Mouse (Mus musculus) liver (tissue): ENCODE results near the gene Ankrd26.
"Not testable (repeated sequence)": the region's sequence is repeated elsewhere in the genome, so short reads cannot be mapped to it uniquely, and the experiment has no call there.

Experiments
- DNase-seq: peaks from one replicate; pipeline ENCODE4 v3.0.0-alpha.2; 2020; ENCODE audit warnings: mixed read lengths

Gene Ankrd26

DNA sequence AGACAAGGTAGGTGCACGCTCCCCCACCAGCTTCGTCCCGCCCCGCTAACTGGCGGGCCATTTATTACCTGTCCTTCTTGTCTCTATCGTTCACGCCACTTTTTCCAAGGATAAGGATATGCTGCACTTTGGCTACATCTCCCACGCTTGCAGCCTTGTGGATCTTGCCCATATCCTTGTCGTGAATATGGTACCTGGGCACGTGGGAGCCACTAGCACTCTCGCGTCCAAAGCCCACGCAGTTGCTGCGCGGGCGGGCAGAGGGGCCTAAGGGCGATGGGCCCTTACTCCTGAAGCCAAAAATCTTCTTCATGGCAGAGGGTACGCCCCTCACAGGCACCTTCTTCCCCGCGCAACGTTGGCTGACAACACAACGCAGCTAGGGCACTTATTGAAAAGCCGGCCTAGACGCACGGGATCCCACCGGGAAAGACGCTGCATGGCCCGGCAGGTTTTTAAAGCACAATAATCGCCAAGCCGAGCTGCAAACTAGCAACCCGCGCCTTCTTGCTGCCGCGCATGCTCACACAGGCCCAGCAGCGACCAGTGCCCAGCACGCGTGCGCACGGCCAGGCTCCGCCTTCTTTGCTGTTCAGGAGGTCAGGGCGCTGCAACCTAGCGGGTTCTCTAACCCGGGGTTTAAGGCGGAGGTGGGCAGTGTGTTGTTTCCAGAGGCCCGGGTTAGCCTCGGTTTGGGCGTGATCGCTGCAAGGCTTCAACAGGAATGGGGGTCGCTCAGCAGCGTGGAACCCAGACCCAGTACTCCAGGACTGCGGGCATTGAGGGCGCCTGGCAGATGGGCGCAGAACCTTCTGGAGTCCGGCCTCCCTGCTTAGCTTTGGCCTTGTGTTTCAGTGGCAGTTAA lies at the start of gene Ankrd26:
Gene Ankrd26, minus strand, starts transcription at position 482 of the 865 bp plus-strand sequence.
- peak; percentile 95 for DNase-seq

DNA sequence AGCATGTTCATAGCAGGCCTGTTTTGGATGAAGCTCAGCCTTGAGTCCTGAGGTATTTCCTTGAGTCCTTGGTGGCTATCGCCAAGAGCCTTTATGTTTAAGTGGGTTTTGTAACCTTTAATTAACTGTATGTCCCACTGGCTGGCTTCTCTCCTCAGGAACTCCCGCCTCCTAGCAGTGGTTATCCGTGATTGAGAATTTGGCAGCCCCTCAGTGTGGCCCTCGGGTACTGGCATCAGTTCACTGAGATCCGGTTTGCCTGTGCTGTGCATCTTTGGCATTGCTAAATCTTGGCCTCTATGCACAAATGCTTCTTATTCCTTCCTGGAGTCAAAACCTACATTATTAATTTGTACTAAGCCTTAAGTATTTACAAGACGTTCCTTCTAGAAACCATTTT lies 46.9 kb upstream of the Ankrd26 start:
- no peak for DNase-seq

DNA sequence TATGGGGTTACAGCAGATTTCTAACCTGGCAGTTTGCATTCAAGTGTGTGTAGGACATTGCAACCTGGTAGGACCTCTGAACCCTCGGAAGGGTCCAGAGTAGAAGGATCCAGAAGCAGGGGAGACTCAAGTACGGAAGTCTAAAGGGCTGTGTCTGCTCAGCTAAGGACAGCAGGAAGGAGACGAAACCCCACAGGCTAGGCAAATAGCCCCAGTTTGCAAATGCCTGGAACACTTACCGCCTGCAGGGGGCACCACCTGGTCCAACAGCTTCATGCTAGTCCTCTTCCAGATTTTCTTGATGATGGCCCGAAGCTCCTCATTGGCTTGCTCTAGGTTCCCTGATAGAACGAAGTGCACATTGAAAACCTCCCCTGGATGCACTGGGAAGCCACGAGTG lies 43.9 kb upstream of the Ankrd26 start:
- DNase-seq: no peak

DNA sequence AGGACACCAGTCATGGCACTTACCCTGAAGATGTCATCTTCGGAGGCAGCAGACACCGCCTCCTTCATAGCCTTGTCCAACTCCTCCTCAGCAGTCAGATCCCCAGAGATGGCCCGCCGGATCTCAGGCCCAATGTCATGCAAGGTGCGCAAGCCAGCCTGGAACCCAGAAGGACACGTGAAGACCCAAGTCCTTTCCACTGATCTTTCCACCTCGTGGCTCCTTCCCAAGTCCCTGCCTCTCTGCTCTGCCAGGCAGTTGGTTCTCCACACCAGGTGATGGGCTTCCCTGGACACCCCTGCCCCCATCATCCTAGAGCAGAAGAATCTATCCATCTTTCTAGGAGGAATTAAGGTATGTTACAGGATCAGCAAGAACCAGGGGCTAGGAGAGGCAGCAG lies 41.8 kb upstream of the Ankrd26 start:
- DNase-seq: no peak

DNA sequence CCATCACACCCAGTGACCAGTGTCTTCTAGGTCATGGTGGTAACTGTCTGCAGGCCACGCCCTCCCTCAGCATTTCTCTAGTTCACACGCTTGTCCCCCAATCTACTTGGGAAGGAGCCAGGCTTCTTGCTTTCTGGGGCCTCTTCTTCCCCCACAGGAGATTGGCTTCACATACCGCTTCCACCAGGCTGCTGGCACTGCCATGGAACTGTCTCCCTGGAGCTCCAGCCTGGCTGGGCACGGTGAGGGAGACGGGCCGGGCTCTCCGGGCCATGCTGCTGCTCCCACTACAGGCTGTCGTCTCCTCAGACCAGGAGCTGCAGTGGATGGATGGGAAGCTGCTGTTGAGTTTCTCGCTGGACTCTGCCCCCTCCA lies 33.6 kb upstream of the Ankrd26 start:
- DNase-seq: no peak

DNA sequence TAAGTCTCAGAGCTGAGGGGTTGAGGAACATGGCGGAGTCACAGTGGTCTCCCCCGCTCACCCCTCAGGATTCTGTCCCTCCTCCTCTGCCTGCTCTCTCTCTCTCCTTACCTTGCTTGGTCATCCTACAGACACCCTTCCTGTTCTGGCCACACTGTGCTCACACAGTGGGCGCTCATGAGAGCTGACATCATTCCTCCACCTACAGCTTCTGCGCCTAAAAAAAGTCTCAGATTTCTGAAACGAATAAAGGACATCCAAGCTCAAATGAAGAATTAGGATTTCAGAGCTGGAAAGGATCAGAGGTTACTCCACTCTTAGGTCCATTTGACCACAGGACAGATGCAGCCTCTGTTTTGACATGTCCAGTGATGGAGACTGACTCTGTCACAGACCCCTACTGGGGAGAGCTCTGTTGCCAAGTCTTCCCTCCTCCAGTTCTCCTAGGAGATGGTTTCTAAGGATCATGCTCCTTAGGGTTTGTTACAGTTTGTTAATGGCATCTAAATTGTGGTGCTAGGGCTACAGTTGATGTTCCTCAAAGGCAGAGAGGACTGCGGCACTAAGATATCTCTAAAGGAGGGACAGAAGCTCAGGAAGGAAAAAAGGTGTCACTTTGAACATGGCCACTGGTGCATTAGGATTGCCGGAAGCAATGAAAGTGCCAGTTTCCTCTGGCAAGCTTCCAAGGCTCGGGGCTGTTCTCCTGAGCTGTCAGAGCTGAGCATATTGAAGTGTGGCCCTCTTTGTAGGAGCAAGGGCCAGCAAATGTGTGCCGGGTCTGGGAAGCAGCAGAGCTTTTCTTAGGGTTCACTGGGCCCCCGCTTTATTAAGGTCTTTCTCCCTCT lies 33.0 kb upstream of the Ankrd26 start:
- DNase-seq: no peak

DNA sequence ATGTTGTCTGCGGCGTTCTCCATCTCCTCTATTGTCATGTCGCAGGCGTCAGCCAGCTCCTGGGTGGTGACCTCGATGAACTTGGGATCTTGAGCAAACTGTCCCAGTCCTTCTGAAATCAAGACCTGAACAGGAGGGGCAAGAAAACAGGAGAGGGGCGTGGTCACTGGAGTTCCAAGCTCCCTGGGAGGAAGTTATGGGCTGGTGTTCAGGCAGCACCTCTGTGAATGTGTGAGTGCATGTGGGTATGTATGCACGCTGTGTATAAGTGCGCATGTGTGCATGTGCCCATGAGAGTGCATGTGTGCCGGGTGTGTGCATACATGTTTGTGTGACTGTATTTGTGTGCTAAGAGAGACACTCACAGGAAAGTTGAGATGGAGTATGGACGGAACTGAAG lies 32.0 kb upstream of the Ankrd26 start:
- DNase-seq: no peak

DNA sequence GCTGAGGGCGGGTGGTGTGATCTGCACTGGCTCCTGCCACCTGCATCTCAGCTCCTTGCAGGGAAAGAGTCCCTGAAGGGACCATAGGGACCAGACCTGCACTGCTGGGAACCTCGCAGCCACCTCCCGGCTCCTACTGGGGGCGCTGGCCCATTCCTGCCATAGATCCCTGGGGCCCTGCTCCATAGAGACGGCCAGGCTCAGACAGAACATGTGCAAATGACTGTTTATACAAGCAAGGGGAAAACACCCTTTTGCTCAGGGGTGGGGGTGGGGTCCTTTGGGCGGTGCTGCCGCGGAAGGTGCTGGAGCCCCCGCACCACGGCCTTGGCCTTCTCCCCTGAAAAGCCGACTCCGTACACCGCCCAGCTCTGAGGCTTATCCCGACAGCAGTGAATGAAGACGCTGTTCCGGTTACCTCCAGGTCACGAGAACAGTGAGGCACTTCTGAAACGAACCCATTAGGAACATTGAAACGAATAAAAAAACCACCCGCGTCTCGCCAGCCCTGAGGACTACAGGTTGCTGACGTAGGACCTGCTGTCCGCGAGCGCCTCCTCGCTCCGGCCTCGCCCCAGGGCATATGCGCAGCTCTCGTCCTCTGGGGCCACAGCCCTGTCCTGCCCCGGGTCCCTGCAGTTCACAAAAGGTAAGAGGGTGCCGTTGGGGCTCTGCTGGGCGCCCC lies 31.5 kb upstream of the Ankrd26 start:
- DNase-seq: peak; percentile 39

DNA sequence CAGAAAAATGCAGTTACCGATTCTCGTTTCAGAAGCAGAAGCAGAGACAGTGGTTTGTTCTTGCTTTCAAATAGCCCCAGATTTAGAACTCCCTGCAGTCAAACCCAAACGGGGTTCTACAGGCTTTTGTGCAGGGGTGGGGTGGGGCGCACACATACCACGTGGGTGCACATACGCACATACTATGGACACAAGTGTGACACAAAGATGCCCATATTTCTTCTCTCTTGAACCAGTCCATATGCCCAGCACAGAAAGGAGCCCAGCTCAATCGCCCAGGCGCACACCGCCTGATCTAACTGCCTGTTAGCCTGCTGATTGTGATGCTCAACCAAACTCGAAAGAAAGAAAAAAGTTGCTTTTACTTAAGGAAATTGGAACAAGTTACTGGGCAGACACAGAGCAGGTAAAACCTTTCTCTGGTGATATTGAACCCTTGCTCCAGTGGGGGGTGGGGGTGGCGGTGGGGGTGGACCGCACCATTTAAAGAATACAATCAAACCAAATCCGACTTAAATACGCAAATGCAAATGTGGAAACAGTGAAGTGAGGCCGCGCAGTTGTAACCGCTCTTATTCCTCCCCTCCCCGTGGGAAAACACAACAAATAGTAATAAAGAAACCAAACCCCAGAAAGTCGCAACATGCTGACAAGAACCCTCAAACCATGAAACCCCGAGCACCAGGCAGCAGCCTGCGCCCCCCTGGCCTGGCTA lies 30.8 kb upstream of the Ankrd26 start:
- DNase-seq: no peak

DNA sequence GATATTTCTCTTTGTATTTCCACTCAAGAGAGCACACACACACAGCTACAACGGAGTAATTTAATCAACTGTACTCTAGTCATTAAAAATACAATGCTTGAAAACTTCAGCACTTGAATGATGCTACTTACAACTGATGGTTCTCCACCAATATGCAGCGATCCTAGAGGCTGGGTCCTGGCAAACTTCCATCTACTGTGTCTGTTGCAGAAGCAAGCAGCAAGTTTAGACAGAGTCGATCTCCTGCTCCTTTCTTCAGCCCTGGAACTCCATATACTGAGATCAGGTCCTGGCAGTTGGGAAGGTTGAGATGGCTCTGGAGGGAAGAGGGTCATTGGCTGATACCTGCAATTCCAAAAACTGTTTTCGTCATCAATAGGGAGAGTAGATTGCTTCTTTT lies 16.7 kb upstream of the Ankrd26 start:
- not testable (repeated sequence) for DNase-seq

DNA sequence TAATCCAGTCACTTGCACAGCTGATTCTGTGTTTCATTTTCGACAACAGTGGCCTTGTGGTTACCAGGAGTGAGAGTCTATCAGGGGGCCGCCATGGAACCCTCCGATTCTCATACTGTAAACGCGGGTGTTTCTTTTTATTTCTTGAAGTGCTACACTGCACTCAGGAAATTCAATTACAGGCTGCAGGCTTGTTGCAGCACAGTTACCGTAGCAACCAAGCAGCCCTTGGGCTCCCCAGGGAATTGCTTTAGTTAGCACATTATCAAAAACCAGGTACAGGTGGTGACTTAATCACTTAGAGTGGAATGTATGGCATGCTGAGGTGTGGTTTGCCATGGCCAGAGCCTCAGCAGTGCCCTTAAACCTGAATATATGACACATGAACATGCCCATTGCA lies 12.3 kb upstream of the Ankrd26 start:
- DNase-seq: no peak

DNA sequence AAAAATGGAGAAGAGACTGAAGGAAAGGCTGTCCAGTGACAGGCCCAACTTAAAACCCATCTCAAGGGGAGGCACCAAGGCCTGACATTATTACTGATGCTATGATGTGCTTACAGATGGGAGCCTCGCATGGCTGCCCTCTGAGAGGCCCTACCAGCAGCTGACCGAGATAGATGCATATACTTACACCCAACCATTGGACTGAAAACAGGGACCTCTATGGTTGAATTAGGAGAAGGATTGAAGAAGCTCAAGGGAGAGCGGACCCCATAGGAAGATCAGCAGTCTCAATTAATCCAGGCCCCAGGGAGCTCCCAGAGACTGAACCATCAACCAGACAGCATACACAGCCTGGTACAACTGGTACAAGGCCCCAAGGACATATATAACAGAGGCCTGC lies 5.8 kb upstream of the Ankrd26 start:
- no peak for DNase-seq

DNA sequence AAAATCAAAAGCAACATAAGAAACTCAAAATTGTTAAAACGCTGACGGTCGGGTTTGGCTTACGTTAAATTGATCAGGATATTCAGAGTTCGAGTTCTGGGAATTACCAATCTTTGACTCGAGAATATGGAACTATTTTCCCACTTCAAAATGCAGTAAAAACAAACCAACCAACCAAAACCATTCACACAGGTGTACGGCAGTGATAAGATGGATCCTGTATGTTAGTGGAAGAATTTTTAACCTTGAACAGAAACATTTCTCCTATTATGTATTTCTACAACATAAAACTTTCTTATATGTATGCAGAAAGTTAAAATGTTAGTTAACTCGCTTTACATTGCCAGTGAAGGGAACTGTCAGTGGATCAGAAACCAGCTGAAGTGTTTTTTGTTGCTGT lies 801 bp downstream of the Ankrd26 start:
- no peak for DNase-seq

DNA sequence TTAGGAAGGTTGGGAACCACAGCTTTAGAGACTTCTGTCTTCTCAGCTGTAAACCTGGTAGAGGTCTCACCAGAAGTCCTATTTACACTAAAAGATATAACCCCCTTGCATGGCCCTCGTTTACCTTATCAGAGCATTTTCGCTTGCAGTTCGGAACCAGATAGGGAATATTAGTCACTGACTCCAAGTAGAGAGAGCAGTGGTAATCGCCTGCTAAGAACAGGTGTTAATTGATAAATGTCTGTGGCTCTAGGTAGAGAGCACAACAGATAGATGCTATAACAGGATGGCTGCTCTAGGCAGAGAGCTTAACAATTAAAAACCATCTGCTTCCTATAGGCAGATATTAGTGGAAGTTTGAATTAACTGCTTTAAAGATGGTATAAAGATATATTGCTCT lies 23.4 kb downstream of the Ankrd26 start:
- DNase-seq: no peak

DNA sequence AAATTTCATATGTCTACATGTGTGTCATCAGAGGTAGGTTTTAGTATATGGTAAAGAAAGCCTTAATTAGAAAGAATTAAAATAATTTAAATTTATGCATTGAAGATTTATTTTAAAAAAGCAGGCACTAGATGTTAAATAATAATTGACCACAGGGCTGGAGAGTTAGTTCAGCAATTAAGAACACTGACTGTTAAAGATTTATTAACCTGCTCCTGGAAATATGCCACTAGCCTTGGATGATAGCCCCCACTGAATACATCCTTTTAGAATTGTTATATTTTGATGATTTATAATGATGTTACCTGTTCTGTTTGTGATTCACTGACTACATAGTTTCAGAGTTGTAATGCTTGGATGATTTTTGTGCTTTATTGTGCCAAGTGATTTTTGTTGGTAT lies 24.8 kb downstream of the Ankrd26 start:
- not testable (repeated sequence) for DNase-seq

DNA sequence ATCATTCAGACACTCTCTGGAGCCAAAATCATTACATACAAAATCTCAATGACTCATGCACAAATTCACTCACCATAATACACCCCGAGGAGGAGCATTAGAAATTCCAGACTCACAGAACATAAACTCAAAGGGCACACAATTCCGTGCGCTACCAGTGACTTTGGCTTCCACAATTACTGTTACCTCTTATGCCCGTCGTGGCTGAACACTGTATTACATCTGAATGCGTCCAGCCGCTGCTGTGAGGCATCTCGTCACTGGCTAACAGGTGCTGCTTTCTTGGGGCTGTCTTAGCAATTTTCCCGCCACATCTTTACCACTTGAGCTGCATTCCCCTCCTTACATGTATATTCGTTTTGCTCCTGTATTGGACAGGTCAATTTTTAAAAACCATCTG lies 26.7 kb downstream of the Ankrd26 start:
- no peak for DNase-seq

DNA sequence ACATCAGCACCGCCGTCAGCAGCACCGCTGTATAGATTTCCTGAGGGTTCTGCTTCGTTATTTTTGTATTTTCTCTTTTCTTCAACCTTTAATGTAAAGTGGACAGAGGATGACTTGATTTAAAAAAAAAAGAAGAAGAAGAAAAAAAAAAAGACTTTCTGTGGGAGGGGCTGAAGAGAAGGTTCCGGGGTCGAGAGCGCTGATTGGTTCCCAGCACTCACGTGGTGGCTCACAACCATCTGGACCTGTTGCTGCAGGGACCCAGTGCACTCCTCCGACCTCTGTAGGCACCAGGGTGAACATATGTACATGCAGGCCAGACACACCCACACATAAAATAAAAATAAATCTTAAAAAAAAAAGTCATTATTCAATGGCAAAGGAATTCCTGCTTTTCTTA lies 28.6 kb downstream of the Ankrd26 start:
- no peak for DNase-seq

DNA sequence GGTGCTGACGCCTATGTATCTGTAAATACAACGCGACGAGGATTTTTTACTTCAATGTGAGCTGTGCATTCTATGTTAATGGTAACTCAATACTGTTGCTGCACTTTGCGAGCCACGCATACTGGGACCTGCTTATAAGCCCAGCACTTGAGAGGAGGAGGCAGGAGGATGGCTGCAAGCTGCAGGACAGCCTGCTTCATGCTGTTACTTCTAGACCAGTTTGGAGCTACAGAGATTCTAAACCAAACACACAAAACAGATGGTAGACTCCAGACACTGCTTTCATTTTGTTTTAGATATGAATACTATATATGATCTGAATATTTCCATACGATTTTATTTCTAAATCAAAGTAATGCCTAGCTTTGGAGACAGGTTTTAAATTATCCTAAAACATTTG lies 41.4 kb downstream of the Ankrd26 start:
- DNase-seq: no peak

DNA sequence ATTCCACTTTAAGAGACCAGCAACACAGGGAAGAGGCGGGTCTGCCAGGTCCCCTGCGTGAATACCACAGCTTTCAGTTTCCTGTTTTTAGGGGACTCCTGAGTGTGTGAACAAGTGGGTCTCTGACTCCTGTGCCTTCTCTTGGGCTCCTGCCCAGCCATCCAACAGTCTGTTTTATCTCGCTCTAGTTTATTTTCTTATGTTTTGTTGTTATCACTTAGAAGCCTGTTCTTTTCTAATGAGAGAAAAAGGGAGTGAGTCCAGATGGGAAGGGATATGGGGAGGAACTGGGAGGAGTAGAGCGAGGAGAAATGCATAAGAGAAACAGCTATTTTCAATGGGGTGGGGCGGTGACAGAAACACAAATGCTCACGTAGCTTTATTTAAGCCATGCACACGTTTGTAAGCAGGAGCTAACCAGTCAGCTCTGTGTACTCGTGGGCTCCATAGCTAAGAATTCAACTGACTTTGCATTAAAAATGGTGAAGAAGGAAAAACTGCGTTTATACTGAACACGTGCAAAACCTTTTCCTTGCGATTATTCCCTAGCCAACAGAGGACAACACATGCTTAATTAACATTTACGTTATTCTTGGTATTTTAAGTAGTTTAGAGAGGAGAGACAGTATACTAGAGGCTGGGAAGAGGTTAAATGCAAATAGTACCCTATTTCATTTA lies 48.6 kb downstream of the Ankrd26 start:
- DNase-seq: no peak

DNA sequence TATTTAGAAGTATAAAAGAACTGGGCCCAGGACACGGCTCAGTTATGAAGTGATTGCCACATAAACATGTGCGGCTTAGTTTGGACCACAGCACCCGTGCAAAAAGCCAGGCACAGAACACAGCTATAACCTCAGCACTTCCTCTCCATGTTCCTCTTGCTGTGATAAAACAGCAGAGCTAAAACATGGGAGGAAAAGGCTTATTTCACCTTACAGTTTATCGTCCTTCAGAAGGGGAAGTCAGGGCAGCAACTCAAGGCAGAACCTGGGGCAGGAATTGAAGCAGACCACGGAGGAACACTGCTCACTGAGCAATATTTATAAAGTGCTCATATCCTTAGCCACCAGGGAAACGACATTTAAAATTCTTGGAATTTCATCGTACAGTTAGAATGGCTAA lies 63.0 kb downstream of the Ankrd26 start:
- no peak for DNase-seq

DNA sequence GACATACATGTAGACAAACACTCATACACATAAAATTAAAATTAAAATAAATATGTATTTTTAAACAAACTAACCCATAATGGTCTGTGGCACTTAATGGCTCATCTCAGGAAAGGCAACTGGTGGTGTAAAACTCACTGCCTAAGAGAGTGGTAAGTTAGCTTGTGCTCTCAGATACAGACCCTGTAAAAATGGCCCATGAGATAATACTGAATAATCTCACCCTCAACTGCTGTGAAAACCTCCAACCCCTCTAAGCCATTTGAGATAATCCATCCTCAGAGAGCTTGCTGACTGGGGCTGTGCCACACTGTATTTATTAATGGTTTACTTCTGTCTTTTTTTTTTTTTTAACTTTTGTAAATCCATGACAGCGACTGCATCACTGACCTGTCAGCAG lies 79.9 kb downstream of the Ankrd26 start:
- DNase-seq: no peak
